In the genomic region with DNA sequence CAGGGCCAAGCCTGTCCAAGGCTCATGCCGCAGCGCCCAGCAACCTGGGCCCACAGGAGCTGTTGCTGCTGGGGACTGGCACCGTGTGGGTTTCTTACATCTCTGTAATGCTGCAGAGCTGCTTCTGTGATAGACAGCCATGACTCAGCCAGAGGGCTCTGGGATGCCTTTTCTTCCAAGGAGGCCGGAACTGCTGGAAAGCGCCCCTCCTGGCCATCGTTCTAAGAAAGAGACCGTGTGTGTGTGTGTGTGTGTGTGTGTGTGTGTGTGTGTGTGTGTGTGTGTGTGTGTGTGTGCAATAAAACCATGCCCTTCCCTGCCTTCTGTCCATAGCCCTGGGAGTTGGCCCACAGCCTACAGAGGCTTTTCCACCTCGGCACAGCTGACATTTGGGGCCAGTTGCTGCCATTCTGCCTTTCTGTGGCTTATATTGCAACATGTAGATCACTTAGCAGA, we compare ENCODE assay signal across 8 mouse cellular contexts. TPM values are rescaled to one million over a fixed set of nuclear protein-coding genes. Genes with fewer than 3 reads are reported as not detected.
DNase-seq lines count a peak whose midpoint lies in the region; ATAC-seq lines count a peak whose summit lies in the region.
"Had no signal": no experiment of that assay in that cellular context is flagged by ENCODE, and none has a peak within 500 bp of the region (broad histone marks: within the 10 kb centered on the region; RNA-seq: fewer than 3 reads in every experiment).

No protein-coding gene starts in this region.

- no peaks in the 10 kb centered on the region for H3K9me3 ChIP-seq in lung, embryonic 16.5 days (ENCODE audit: control insufficient read depth, low read length)
- no peaks in the 10 kb centered on the region for H3K9me3 ChIP-seq in kidney, embryonic 16.5 days (ENCODE audit: low read length)

- ATAC-seq in lung, embryonic 16.5 days (ENCODE audit: low read depth), result peak; percentile 24; the same call in 1 of the 2 replicates
- peak; percentile 55 for ATAC-seq in granulocyte monocyte progenitor cell, adult 5-6 weeks (replicated peaks; ENCODE audit: poor library complexity, severe bottlenecking)
- ATAC-seq in kidney, embryonic 16.5 days (ENCODE audit: low FRiP score, low TSS enrichment), result no peak

- 66% methylated on average over 8 of the region's 8 CpGs for WGBS in lung, embryonic 16.5 days
- WGBS in kidney, embryonic 16.5 days, result 70% methylated on average over 8 of the region's 8 CpGs

- H3K27me3 ChIP-seq in lung, embryonic 16.5 days (ENCODE audit: control insufficient read depth, insufficient read depth, low read depth, low read length), result no peaks in the 10 kb centered on the region
- H3K27me3 ChIP-seq in kidney, embryonic 16.5 days (ENCODE audit: insufficient read depth, low read length), result no peaks in the 10 kb centered on the region

- no peak overlapping the region for H3K9ac ChIP-seq in lung, embryonic 16.5 days (ENCODE audit: low read length)
- no peak overlapping the region for H3K9ac ChIP-seq in kidney, embryonic 16.5 days (replicated peaks; ENCODE audit: low read length)

- H3K36me3 ChIP-seq in lung, embryonic 16.5 days (ENCODE audit: control insufficient read depth, insufficient read depth, low read length), result no peaks in the 10 kb centered on the region
- no peaks in the 10 kb centered on the region for H3K36me3 ChIP-seq in kidney, embryonic 16.5 days (ENCODE audit: insufficient read depth, low read length)

- peaks cover 11% of the 10 kb centered on the region for H3K4me1 ChIP-seq in lung, embryonic 16.5 days (replicated peaks; ENCODE audit: control insufficient read depth, insufficient read depth, low read length)
- peaks cover 5% of the 10 kb centered on the region; the same call in 1 of the 2 replicates for H3K4me1 ChIP-seq in kidney, embryonic 16.5 days (ENCODE audit: insufficient read depth, low read length)

- DNase-seq in lung, adult 18-20 months, result no peak
- peak; percentile 19 for DNase-seq in R1 (ENCODE audit: low read depth, low spot score)
- DNase-seq in adrenal gland, postnatal 14 days, result peak; percentile 70
- no peak for DNase-seq in urinary bladder, postnatal 36 days (ENCODE audit: low spot score in 2 of 2)
- DNase-seq: gastrocnemius, adult 2 months had no signal

- H3K4me3 ChIP-seq in lung, embryonic 16.5 days (ENCODE audit: low read length), result no peak overlapping the region
- no peak overlapping the region for H3K4me3 ChIP-seq in kidney, embryonic 16.5 days (ENCODE audit: low read length)
- H3K4me3 ChIP-seq: gastrocnemius, adult 2 months had no signal

- no peak overlapping the region for H3K4me2 ChIP-seq in lung, embryonic 16.5 days (ENCODE audit: low read depth, low read length)
- H3K4me2 ChIP-seq in kidney, embryonic 16.5 days (replicated peaks; ENCODE audit: low read depth, low read length), result no peak overlapping the region

- no peak overlapping the region for H3K27ac ChIP-seq in lung, embryonic 16.5 days (ENCODE audit: low read length)
- no peak overlapping the region for H3K27ac ChIP-seq in kidney, embryonic 16.5 days (ENCODE audit: low read length)
- H3K27ac ChIP-seq: gastrocnemius, adult 2 months had no signal

RNA-seq across cellular contexts. Expression of a gene that starts 35.1 kb away (rescaled TPM):
- polyA plus RNA-seq in lung, embryonic 16.5 days (2015; fragmentation: Nextera tagmentation; extraction: Ambion mirVana), result 6.1 and 8.2 TPM in 2 replicates
- 9.7 and 18.1 TPM in 2 replicates for total RNA-seq in adrenal gland, postnatal 14 days (2021)
- 48.5 and 59.1 TPM in 2 replicates for total RNA-seq in granulocyte monocyte progenitor cell, adult 5-6 weeks (2014; fragmentation: Nextera tagmentation)
- total RNA-seq in granulocyte monocyte progenitor cell, adult 5-6 weeks (2017), result 48.9 and 52.7 TPM in 2 replicates
- polyA plus RNA-seq in kidney, embryonic 16.5 days (2015; fragmentation: Nextera tagmentation; extraction: Ambion mirVana), result 2.6 and 3.1 TPM in 2 replicates

RNA-seq across cellular contexts. Expression of a gene that starts 57.0 kb away (rescaled TPM):
- 63.6 and 64.4 TPM in 2 replicates for polyA plus RNA-seq in lung, embryonic 16.5 days (2015; fragmentation: Nextera tagmentation; extraction: Ambion mirVana)
- 42.2 and 43.4 TPM in 2 replicates for total RNA-seq in adrenal gland, postnatal 14 days (2021)
- total RNA-seq in granulocyte monocyte progenitor cell, adult 5-6 weeks (2014; fragmentation: Nextera tagmentation), result 43.3 and 44.9 TPM in 2 replicates
- 17.1 and 25.6 TPM in 2 replicates for total RNA-seq in granulocyte monocyte progenitor cell, adult 5-6 weeks (2017)
- 70.0 and 70.5 TPM in 2 replicates for polyA plus RNA-seq in kidney, embryonic 16.5 days (2015; fragmentation: Nextera tagmentation; extraction: Ambion mirVana)

Comparison
In these comparisons a context has a peak if more than half of its experiments do, and no peak if none do; other contexts are left out.
1. DNase-seq: peak in R1 (single experiment) and adrenal gland, postnatal 14 days (single experiment); none in lung, adult 18-20 months (0 of 2) and urinary bladder, postnatal 36 days (0 of 2).